Comparison of ENCODE assay signal across 1 mouse cellular context in the genomic region with DNA sequence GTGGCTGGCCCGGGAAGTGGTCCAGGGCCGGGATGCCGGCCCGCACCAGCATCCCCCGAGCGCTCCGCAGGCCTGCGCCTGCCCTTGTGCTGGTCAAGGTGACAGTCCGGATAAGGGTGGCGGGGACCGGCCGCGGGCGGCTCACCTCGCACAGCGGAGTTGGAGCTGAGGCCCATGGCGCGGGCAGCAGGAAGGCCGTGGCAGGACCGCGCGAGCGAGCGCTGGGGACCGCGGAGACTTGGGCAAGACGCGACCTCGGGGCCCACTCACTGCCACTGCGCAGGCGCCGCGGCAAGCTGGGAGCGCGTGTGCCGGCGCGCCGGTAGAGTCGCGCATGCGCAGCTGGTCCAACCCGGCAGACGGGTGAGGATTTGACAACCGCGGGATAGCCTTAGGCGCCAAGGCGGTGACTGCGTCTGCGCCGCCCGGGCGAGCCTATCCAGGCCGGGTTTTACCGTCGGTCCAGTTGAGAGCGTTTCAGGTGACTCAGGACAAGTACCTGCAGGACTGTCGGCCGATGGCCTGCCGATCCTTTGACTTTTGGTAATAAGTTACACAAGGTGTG.
A peak's percentile ranks its signal among the peaks of the same experiment; 100 is the strongest.
TF ChIP-seq lines count a peak whose summit lies in the region.

A gene (minus strand): TSS at position 376 of the 565 bp plus-strand sequence.

TF ChIP-seq in MEL, 35 proteins besides CTCF, POLR2A, EP300 and RAD21 (continued from another document):
- TF ChIP-seq TCF12 (IDR thresholded peaks at IDR 0.05; ENCODE audit: low read depth, low read length): peak; percentile 54; the same call in 1 of the 2 replicates
- no peak for TF ChIP-seq MAFK (IDR thresholded peaks at IDR 0.05; ENCODE audit: borderline replicate concordance, low read depth, low read length)
- 0 out of 2 replicates have a peak, but pooled peaks have one; percentile 8 for TF ChIP-seq ELF1 (IDR thresholded peaks at IDR 0.05; ENCODE audit: low read depth, low read length)
